Mouse (Mus musculus): Measurements from ENCODE around the gene Rdh7. TPM values are rescaled to one million over a fixed set of nuclear protein-coding genes. Genes with fewer than 3 reads are reported as not detected.
"Not testable (repeated sequence)": the region's sequence is repeated elsewhere in the genome, so short reads cannot be mapped to it uniquely, and the experiment has no call there.

Gene Rdh7
- polyA plus RNA-seq, 1 experiment from 2014 or later, result not detected

GRCm38 (mm10) chr10:127877681-127878080 is 10.9 kb downstream of the Rdh7 start:
- ATAC-seq (ENCODE audit: low FRiP score, low TSS enrichment), result peak; percentile 91
- Histone ChIP-seq H3K9ac (replicated peaks; ENCODE audit: low read length) (no peak overlapping the region), H3K4me2 (replicated peaks; ENCODE audit: low read depth, low read length) (no peak overlapping the region), H3K4me3 (ENCODE audit: low read length) (no peak overlapping the region), H3K4me1 (ENCODE audit: insufficient read depth, low read length) (peaks cover 12% of the 10 kb centered on the region; the same call in 1 of the 2 replicates), H3K9me3 (ENCODE audit: low read length) (no peaks in the 10 kb centered on the region), H3K36me3 (ENCODE audit: insufficient read depth, low read length) (no peaks in the 10 kb centered on the region), H3K27me3 (ENCODE audit: insufficient read depth, low read length) (no peaks in the 10 kb centered on the region), H3K27ac (ENCODE audit: low read length) (peak overlapping the region; percentile 70)
- WGBS, result 46% methylated on average over 2 of the region's 2 CpGs

- no peak for ATAC-seq (ENCODE audit: low FRiP score, low TSS enrichment)
- 74% methylated on average over 4 of the region's 4 CpGs for WGBS
- Histone ChIP-seq H3K4me2 (replicated peaks; ENCODE audit: low read depth, low read length) (no peak overlapping the region), H3K27me3 (ENCODE audit: insufficient read depth, low read length) (no peaks in the 10 kb centered on the region), H3K9ac (replicated peaks; ENCODE audit: low read length) (no peak overlapping the region), H3K4me3 (ENCODE audit: low read length) (no peak overlapping the region), H3K36me3 (ENCODE audit: insufficient read depth, low read length) (no peaks in the 10 kb centered on the region), H3K9me3 (ENCODE audit: low read length) (peaks cover 9% of the 10 kb centered on the region), H3K27ac (ENCODE audit: low read length) (no peak overlapping the region), H3K4me1 (ENCODE audit: insufficient read depth, low read length) (0 out of 2 replicates have a peak, but pooled peaks cover under 1% of the 10 kb centered on the region)
Measured at GRCm38 (mm10) chr10:127872484-127872883, 16.1 kb downstream of the Rdh7 start.

GRCm38 (mm10) chr10:127866232-127866631 is 22.4 kb downstream of the Rdh7 start, which contains the start of gene Rdh16f2:
Rdh16f2 (plus strand) TSS chr10:127866474.
- Histone ChIP-seq H3K36me3 (ENCODE audit: insufficient read depth, low read length) (no peaks in the 10 kb centered on the region), H3K27me3 (ENCODE audit: insufficient read depth, low read length) (no peaks in the 10 kb centered on the region), H3K9me3 (ENCODE audit: low read length) (peaks cover 9% of the 10 kb centered on the region), H3K27ac (ENCODE audit: low read length) (no peak within 1 kb of the TSS), H3K4me2 (replicated peaks; ENCODE audit: low read depth, low read length) (no peak within 1 kb of the TSS), H3K9ac (replicated peaks; ENCODE audit: low read length) (no peak within 1 kb of the TSS), H3K4me1 (ENCODE audit: insufficient read depth, low read length) (no peaks in the 10 kb centered on the region), H3K4me3 (ENCODE audit: low read length) (no peak within 1 kb of the TSS)
- WGBS, result 91% methylated on average over 3 of the region's 3 CpGs
- no peak for ATAC-seq (ENCODE audit: low FRiP score, low TSS enrichment)

GRCm38 (mm10) chr10:127864931-127865330 is 23.7 kb downstream of the Rdh7 start:
- ATAC-seq (ENCODE audit: low FRiP score, low TSS enrichment), result no peak
- H3K27me3 ChIP-seq (ENCODE audit: insufficient read depth, low read length), result no peaks in the 10 kb centered on the region
- no peak overlapping the region for H3K27ac ChIP-seq (ENCODE audit: low read length)
- H3K4me3 ChIP-seq (ENCODE audit: low read length), result no peak overlapping the region
- H3K9ac ChIP-seq (replicated peaks; ENCODE audit: low read length), result no peak overlapping the region
- no peaks in the 10 kb centered on the region for H3K4me1 ChIP-seq (ENCODE audit: insufficient read depth, low read length)
- H3K4me2 ChIP-seq (replicated peaks; ENCODE audit: low read depth, low read length), result no peak overlapping the region
- no peaks in the 10 kb centered on the region for H3K9me3 ChIP-seq (ENCODE audit: low read length)
- H3K36me3 ChIP-seq (ENCODE audit: insufficient read depth, low read length), result no peaks in the 10 kb centered on the region

GRCm38 (mm10) chr10:127856376-127856775 is 32.2 kb downstream of the Rdh7 start:
- H3K36me3 ChIP-seq (ENCODE audit: insufficient read depth, low read length), result no peaks in the 10 kb centered on the region

GRCm38 (mm10) chr10:127849628-127850027 is 39.0 kb downstream of the Rdh7 start, which contains the start of gene Rdh19:
Rdh19 (plus strand) TSS chr10:127849928.
- no peaks in the 10 kb centered on the region for H3K4me1 ChIP-seq (ENCODE audit: insufficient read depth, low read length)
- no peaks in the 10 kb centered on the region for H3K27me3 ChIP-seq (ENCODE audit: insufficient read depth, low read length)
- no peak within 1 kb of the TSS for H3K9ac ChIP-seq (replicated peaks; ENCODE audit: low read length)
- ATAC-seq (ENCODE audit: low FRiP score, low TSS enrichment), result no peak
- no peak within 1 kb of the TSS for H3K4me2 ChIP-seq (replicated peaks; ENCODE audit: low read depth, low read length)
- no peak within 1 kb of the TSS for H3K4me3 ChIP-seq (ENCODE audit: low read length)
- no peak within 1 kb of the TSS for H3K27ac ChIP-seq (ENCODE audit: low read length)
- 44% methylated on average over 1 of the region's 1 CpGs for WGBS
- H3K36me3 ChIP-seq (ENCODE audit: insufficient read depth, low read length), result no peaks in the 10 kb centered on the region
- H3K9me3 ChIP-seq (ENCODE audit: low read length), result no peaks in the 10 kb centered on the region

More at GRCm38 (mm10) chr10:127856376-127856775, 32.2 kb downstream of the Rdh7 start:
- Histone ChIP-seq H3K4me1 (ENCODE audit: insufficient read depth, low read length) (no peaks in the 10 kb centered on the region), H3K27me3 (ENCODE audit: insufficient read depth, low read length) (no peaks in the 10 kb centered on the region), H3K9me3 (ENCODE audit: low read length) (no peaks in the 10 kb centered on the region), H3K4me2 (replicated peaks; ENCODE audit: low read depth, low read length) (no peak overlapping the region), H3K9ac (replicated peaks; ENCODE audit: low read length) (no peak overlapping the region), H3K4me3 (ENCODE audit: low read length) (no peak overlapping the region), H3K27ac (ENCODE audit: low read length) (no peak overlapping the region)
- no peak for ATAC-seq (ENCODE audit: low FRiP score, low TSS enrichment)

- no peaks in the 10 kb centered on the region for H3K36me3 ChIP-seq (ENCODE audit: insufficient read depth, low read length)
- 67% methylated on average over 1 of the region's 1 CpGs for WGBS
- no peaks in the 10 kb centered on the region for H3K9me3 ChIP-seq (ENCODE audit: low read length)
- H3K4me3 ChIP-seq (ENCODE audit: low read length), result no peak overlapping the region
- no peaks in the 10 kb centered on the region for H3K27me3 ChIP-seq (ENCODE audit: insufficient read depth, low read length)
- no peak overlapping the region for H3K4me2 ChIP-seq (replicated peaks; ENCODE audit: low read depth, low read length)
- peak overlapping the region; percentile 59; the same call in 1 of the 2 replicates for H3K27ac ChIP-seq (ENCODE audit: low read length)
- no peak overlapping the region for H3K9ac ChIP-seq (replicated peaks; ENCODE audit: low read length)
- H3K4me1 ChIP-seq (ENCODE audit: insufficient read depth, low read length), result no peaks in the 10 kb centered on the region
- peak; percentile 84 for ATAC-seq (ENCODE audit: low FRiP score, low TSS enrichment)
Measured at GRCm38 (mm10) chr10:127848089-127848488, 40.5 kb downstream of the Rdh7 start.

GRCm38 (mm10) chr10:127845945-127846344 is 42.7 kb downstream of the Rdh7 start:
- WGBS, result 51% methylated on average over 5 of the region's 5 CpGs
- ATAC-seq (ENCODE audit: low FRiP score, low TSS enrichment), result not testable (repeated sequence)

GRCm38 (mm10) chr10:127840776-127841175 is 47.8 kb downstream of the Rdh7 start:
- Histone ChIP-seq H3K4me3 (ENCODE audit: low read length) (no peak overlapping the region), H3K4me2 (replicated peaks; ENCODE audit: low read depth, low read length) (no peak overlapping the region), H3K27me3 (ENCODE audit: insufficient read depth, low read length) (no peaks in the 10 kb centered on the region), H3K9ac (replicated peaks; ENCODE audit: low read length) (no peak overlapping the region), H3K4me1 (ENCODE audit: insufficient read depth, low read length) (no peaks in the 10 kb centered on the region), H3K9me3 (ENCODE audit: low read length) (peaks cover 6% of the 10 kb centered on the region; the same call in 1 of the 2 replicates), H3K36me3 (ENCODE audit: insufficient read depth, low read length) (no peaks in the 10 kb centered on the region), H3K27ac (ENCODE audit: low read length) (no peak overlapping the region)
- no peak for ATAC-seq (ENCODE audit: low FRiP score, low TSS enrichment)
- 76% methylated on average over 2 of the region's 2 CpGs for WGBS

More at GRCm38 (mm10) chr10:127845945-127846344, 42.7 kb downstream of the Rdh7 start:
- not testable (repeated sequence) for H3K4me3 ChIP-seq (ENCODE audit: low read length); H3K4me2 ChIP-seq (replicated peaks; ENCODE audit: low read depth, low read length); H3K9me3 ChIP-seq (ENCODE audit: low read length); H3K36me3 ChIP-seq (ENCODE audit: insufficient read depth, low read length); H3K27me3 ChIP-seq (ENCODE audit: insufficient read depth, low read length); H3K9ac ChIP-seq (replicated peaks; ENCODE audit: low read length); H3K27ac ChIP-seq (ENCODE audit: low read length); H3K4me1 ChIP-seq (ENCODE audit: insufficient read depth, low read length)

- WGBS, result 86% methylated on average over 2 of the region's 2 CpGs
- Histone ChIP-seq H3K27me3 (ENCODE audit: insufficient read depth, low read length) (no peaks in the 10 kb centered on the region), H3K9ac (replicated peaks; ENCODE audit: low read length) (no peak overlapping the region), H3K9me3 (ENCODE audit: low read length) (peaks cover 6% of the 10 kb centered on the region; the same call in 1 of the 2 replicates), H3K4me2 (replicated peaks; ENCODE audit: low read depth, low read length) (no peak overlapping the region), H3K27ac (ENCODE audit: low read length) (no peak overlapping the region), H3K4me3 (ENCODE audit: low read length) (no peak overlapping the region), H3K36me3 (ENCODE audit: insufficient read depth, low read length) (no peaks in the 10 kb centered on the region), H3K4me1 (ENCODE audit: insufficient read depth, low read length) (peaks cover 3% of the 10 kb centered on the region)
- no peak for ATAC-seq (ENCODE audit: low FRiP score, low TSS enrichment)
Measured at GRCm38 (mm10) chr10:127838539-127838938, 50.1 kb downstream of the Rdh7 start.
